Comparison of ENCODE assay signal across 8 mouse cellular contexts in the genomic region with DNA sequence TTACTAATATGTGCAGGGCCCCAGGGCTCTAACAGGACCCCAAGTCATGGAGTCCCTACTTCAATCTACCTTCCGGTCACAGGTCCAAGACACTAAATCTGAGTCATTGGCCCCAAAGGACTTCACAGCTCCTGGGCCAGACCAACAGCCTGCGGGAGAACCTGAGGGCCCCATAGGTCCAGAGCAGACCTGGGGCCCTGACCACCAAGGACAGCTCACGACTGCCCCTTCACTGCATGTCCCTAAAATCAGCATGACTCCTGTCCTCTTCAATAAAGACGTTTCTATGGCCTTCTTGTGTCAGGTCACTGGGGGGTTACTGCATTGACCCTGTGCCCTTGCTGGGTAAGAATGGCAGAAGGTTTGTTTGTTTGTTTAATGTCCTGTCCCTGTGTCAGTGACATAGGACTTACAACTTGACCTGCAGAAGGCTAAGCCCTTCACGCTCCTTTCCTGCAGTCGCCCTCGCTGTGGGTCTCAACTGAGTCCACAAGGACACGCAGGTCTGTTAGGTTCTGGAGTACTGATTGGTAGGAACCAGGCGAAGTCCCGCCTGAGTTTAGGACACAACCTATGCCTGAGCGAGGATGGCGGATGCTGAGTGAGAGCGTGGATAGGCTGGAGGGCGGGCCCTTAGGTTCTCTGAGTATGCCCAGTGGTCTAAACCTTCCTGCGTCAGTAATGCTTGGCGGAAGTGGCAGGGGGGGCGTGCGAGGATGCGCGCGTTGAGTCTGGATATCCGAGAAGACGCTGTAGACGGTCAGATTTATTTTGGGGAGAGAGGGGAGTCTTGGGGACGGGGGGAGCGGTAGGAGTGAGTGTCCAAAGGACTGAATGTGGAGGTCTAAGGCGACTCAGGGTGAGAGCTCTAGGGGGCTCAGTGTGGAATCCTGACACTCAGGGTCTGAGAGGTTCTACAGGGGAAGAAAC. TPM values are rescaled to one million over a fixed set of nuclear protein-coding genes. Genes with fewer than 3 reads are reported as not detected.
DNase-seq lines count a peak whose midpoint lies in the region; ATAC-seq lines count a peak whose summit lies in the region.

A gene (plus strand): TSS at position 642 of the 930 bp plus-strand sequence.

- peak within 1 kb of the TSS; percentile 73 for H3K9ac ChIP-seq in hindbrain, embryonic 14.5 days

- H3K9me3 ChIP-seq in hindbrain, embryonic 14.5 days (ENCODE audit: control insufficient read depth, low read length) = no peaks in the 10 kb centered on the region

- peak; percentile 99 for DNase-seq in R1 (ENCODE audit: low read depth, low spot score)
- peak; percentile 92 to 94 for DNase-seq in cerebellum, postnatal 25 days
- peak; percentile 87 to 93 for DNase-seq in frontal cortex, postnatal 25 days (ENCODE audit: low spot score in 2 of 2)
- DNase-seq in hindbrain, embryonic 14.5 days (ENCODE audit: low spot score) = peak; percentile 95
- peak; percentile 94 to 95 for DNase-seq in layer of hippocampus, postnatal 36 days
- DNase-seq in lung, postnatal 36 days = peak; percentile 98
- DNase-seq in retina, postnatal 1 day = peak; percentile 97
- peak; percentile 55 to 93 for DNase-seq in urinary bladder, adult 18-20 months (ENCODE audit: low spot score in 2 of 2)

- peak; percentile 99 for ATAC-seq in hindbrain, embryonic 14.5 days (ENCODE audit: low FRiP score)

- H3K4me2 ChIP-seq in hindbrain, embryonic 14.5 days (replicated peaks) = peak within 1 kb of the TSS; percentile 83

- peaks cover 41% of the 10 kb centered on the region for H3K36me3 ChIP-seq in hindbrain, embryonic 14.5 days (replicated peaks; ENCODE audit: control insufficient read depth, insufficient read depth)

- peak within 1 kb of the TSS; percentile 55 for H3K4me3 ChIP-seq in hindbrain, embryonic 14.5 days (replicated peaks; ENCODE audit: low read length)

- peak within 1 kb of the TSS; percentile 83 for H3K27ac ChIP-seq in hindbrain, embryonic 14.5 days

- WGBS in hindbrain, embryonic 14.5 days = 5% methylated on average over 27 of the region's 27 CpGs

- H3K4me1 ChIP-seq in hindbrain, embryonic 14.5 days (replicated peaks; ENCODE audit: control insufficient read depth, insufficient read depth, low read length) = peaks cover 17% of the 10 kb centered on the region

- no peaks in the 10 kb centered on the region for H3K27me3 ChIP-seq in hindbrain, embryonic 14.5 days (ENCODE audit: control insufficient read depth, insufficient read depth, low read length)

RNA-seq across cellular contexts. Expression of the gene that starts here (rescaled TPM):
- 119 and 123 TPM in 2 replicates for polyA plus RNA-seq in hindbrain, embryonic 14.5 days (2014; fragmentation: Nextera tagmentation; extraction: Ambion mirVana)
- 10 to 100 TPM; 54.2 to 57.2 TPM for total RNA-seq in layer of hippocampus, postnatal 36 days (2021)

Comparison
In these comparisons a context has a peak if more than half of its experiments do, and no peak if none do; other contexts are left out.
1. Peak in every context shown above with its lines: DNase-seq, ATAC-seq, H3K4me3 ChIP-seq and H3K27ac ChIP-seq.